Mouse (Mus musculus) thymus, postnatal 0 days (tissue): ENCODE measurements around the gene Pdcd6. TPM values are rescaled to one million over a fixed set of nuclear protein-coding genes. Genes with fewer than 3 reads are reported as not detected.

ENCODE experiments used
- DNase-seq: peaks from one replicate; pipeline ENCODE4 v3.0.0-alpha.2; 2015; ENCODE audit warnings: low spot score
- polyA plus RNA-seq: library from polyadenylated mRNA; unstranded; fragments of >200 nt; fragmentation: Nextera tagmentation; extraction: Ambion mirVana; gene quantifications from 2 replicates; pipeline ENCODE4 v1.2.1, GENCODE M21; 2015

Pdcd6 gene
- polyA plus RNA-seq, 1 experiment from 2014 or later = 185 TPM

GRCm38 (mm10) chr13:74282299-74282698 is 35.1 kb downstream of the Pdcd6 start:
- no peak for DNase-seq

GRCm38 (mm10) chr13:74275726-74276125 is 41.7 kb downstream of the Pdcd6 start:
- DNase-seq = no peak

GRCm38 (mm10) chr13:74260231-74260992 is 57.0 kb downstream of the Pdcd6 start:
- peak; percentile 30 for DNase-seq

- DNase-seq = peak; percentile 17
These were observed 57.7 kb downstream of the Pdcd6 start for GRCm38 (mm10) chr13:74259460-74260230.

Other genes with a start within 250 kb of the Pdcd6 start
- 0.03 and 0.05 TPM in 2 replicates for gene Slc9a3, start 196.1 kb downstream of the Pdcd6 start, polyA plus RNA-seq
- 55.6 and 62.2 TPM in 2 replicates for gene Exoc3, start 108.8 kb downstream of the Pdcd6 start, polyA plus RNA-seq
- 0.08 and 0.18 TPM in 2 replicates for gene Ahrr, start 25.2 kb downstream of the Pdcd6 start, polyA plus RNA-seq
- 215 and 222 TPM in 2 replicates for gene Sdha, start 32.7 kb upstream of the Pdcd6 start, polyA plus RNA-seq
- 34.5 and 38.2 TPM in 2 replicates for gene Ccdc127, start 32.7 kb upstream of the Pdcd6 start, polyA plus RNA-seq
- gene Lrrc14b, start 46.4 kb upstream of the Pdcd6 start, polyA plus RNA-seq = not detected in 2 replicates
- gene Zfp72, start 73.3 kb upstream of the Pdcd6 start, polyA plus RNA-seq = 2.2 and 2.7 TPM in 2 replicates
- 73.4 and 74.5 TPM in 2 replicates for gene Ftl1-ps1, start 82.1 kb upstream of the Pdcd6 start, polyA plus RNA-seq
- gene Zfp825, start 176.4 kb upstream of the Pdcd6 start, polyA plus RNA-seq = 16.4 and 16.9 TPM in 2 replicates